Mouse (Mus musculus) cerebellum, adult 2 months (tissue): ENCODE results near the gene Olfr118.

Source experiments
- CTCF ChIP-seq: fragments of 200-500 bp; IDR thresholded peaks from 2 replicates; pipeline ENCODE4 v1.5.1; 2011; ENCODE audit warnings: low read depth, mild to moderate bottlenecking, control low read depth, low read length, moderate library complexity, borderline replicate concordance; ENCODE audit not compliant: insufficient read depth
- POLR2A ChIP-seq: fragments of 200-500 bp; IDR thresholded peaks from 2 replicates; pipeline ENCODE4 v1.6.1; 2011; ENCODE audit warnings: low read length, control low read depth, borderline replicate concordance; ENCODE audit not compliant: insufficient read depth

DNA sequence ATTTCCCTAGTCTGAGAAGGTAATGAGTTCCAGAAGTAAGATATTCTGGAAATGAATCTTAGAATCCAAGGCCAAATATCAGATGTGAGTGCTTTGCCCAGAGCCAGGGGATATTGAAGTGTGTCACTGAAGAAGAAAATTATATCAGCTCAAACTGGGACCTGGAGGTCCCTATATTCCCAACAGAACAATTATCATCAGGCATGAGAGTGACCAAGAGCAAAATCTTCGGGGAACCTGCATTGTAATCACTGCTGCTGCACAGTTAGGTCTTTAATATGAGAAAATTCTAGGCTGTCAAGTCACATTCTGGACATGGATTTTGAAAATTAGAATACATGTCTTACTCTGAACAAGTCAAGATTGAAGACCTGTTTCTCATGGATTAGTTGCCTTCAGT is 3.1 kb upstream of the Olfr118 start, which contains the start of gene Olfr117:
- no peak for TF ChIP-seq POLR2A
- no peak for TF ChIP-seq CTCF
